Mouse (Mus musculus) induced T-regulatory cell, adult 2 months (primary cell): ENCODE measurements around the gene Rab11fip5.

Experiments
- DNase-seq: peaks from one replicate; pipeline ENCODE4 v3.0.0-alpha.2; 2012; ENCODE audit warnings: low read depth

Rab11fip5 gene

GRCm38 (mm10) chr6:85314064-85314798 lies 60.2 kb downstream of the Rab11fip5 start:
- no peak for DNase-seq

GRCm38 (mm10) chr6:85307894-85308293 lies 66.5 kb downstream of the Rab11fip5 start:
- DNase-seq = no peak

GRCm38 (mm10) chr6:85306375-85306774 lies 68.1 kb downstream of the Rab11fip5 start:
- DNase-seq = no peak

- no peak for DNase-seq
Measured at GRCm38 (mm10) chr6:85305826-85306225, 68.6 kb downstream of the Rab11fip5 start.

GRCm38 (mm10) chr6:85304966-85305365 lies 69.5 kb downstream of the Rab11fip5 start:
- DNase-seq = no peak

GRCm38 (mm10) chr6:85302326-85303055 lies 71.9 kb downstream of the Rab11fip5 start:
- DNase-seq = no peak

- DNase-seq = no peak
Measured at GRCm38 (mm10) chr6:85295384-85296167, 78.9 kb downstream of the Rab11fip5 start.

- no peak for DNase-seq
Measured at GRCm38 (mm10) chr6:85294004-85294379, 80.4 kb downstream of the Rab11fip5 start.

- no peak for DNase-seq
Measured at GRCm38 (mm10) chr6:85293255-85294003, 81.0 kb downstream of the Rab11fip5 start.

- DNase-seq = peak; percentile 5
Measured at GRCm38 (mm10) chr6:85290869-85291824, 83.3 kb downstream of the Rab11fip5 start.

- no peak for DNase-seq
Measured at GRCm38 (mm10) chr6:85288193-85288857, 86.1 kb downstream of the Rab11fip5 start.

GRCm38 (mm10) chr6:85286283-85287047 lies 88.0 kb downstream of the Rab11fip5 start:
- no peak for DNase-seq
